Mouse (Mus musculus): ENCODE results near the gene Apeh.

- TF ChIP-seq CTCF (IDR thresholded peaks at IDR 0.05; ENCODE audit: low read depth) (no peak), EP300 (IDR thresholded peaks at IDR 0.05; ENCODE audit: low read depth) (no peak)
Observed at GRCm38 (mm10) chr9:108071801-108072200, 22.6 kb downstream of the Apeh start.

Measured in heart, postnatal 0 days (tissue).